Mouse (Mus musculus): ENCODE results near the gene Avpi1. TPM values are rescaled to one million over a fixed set of nuclear protein-coding genes. Genes with fewer than 3 reads are reported as not detected.

Gene Avpi1
- 49.0 and 53.6 TPM in 2 replicates for total RNA-seq (2014; rRNA removed)
- 35.9 and 38.2 TPM in 2 replicates for polyA plus RNA-seq (2012; rRNA removed)

DNA sequence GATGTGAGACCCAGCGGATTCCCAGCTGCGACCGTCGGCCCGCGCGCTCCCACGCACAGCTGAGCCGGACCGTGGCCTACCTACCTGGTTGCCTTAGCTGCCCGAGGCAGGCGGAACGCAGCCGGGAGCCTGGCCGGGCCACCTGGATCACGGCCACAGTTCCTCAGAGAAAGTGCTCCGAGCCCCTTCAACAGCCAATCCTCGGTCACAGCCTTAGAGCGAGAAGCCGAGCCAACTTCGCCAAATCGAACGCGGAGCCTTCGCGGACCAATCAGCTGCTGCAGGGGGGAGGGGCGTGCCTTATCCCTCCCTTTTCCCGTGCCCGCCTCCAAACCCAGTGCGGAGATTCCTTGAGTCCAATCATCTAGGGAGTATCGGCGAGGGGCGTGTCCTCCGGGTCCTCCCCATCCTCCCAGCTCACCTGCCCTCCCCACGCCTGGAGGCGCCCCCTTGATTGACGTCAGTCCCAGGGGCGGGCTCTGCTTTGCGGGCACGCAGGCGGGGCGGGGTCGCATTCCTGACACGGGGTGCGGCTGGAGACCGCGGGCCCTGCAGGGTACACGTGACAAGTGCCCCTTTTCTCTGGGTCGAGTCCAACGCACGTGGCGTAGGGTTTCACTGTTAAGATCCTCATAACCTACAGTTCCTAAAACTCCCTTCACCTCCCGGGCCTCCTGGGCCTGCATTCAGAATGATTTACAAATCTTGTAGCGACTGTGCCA lies at the start of gene Avpi1:
Gene Avpi1, minus strand, starts transcription at position 273 of the 722 bp plus-strand sequence.
- TF ChIP-seq POLR2A (IDR thresholded peaks at IDR 0.05; ENCODE audit: extremely low read depth, insufficient read depth, low read length) (peak; percentile 90), CTCF (IDR thresholded peaks at IDR 0.05; ENCODE audit: low read depth, low read length) (no peak)
- peaks cover 4% of the 10 kb centered on the region; the same call in 1 of the 2 replicates for H3K36me3 ChIP-seq (ENCODE audit: control insufficient read depth, insufficient read depth, low read length)
- H3K27ac ChIP-seq (replicated peaks; ENCODE audit: insufficient read depth, low read depth, low read length), result peak within 1 kb of the TSS; percentile 91
- peak within 1 kb of the TSS; percentile 56 for H3K4me3 ChIP-seq (ENCODE audit: insufficient read depth, low read depth, low read length)
- peak; percentile 97 for DNase-seq (ENCODE audit: extremely low read depth, low read depth, low spot score)
- H3K9ac ChIP-seq (ENCODE audit: low read depth, low read length), result peak within 1 kb of the TSS; percentile 80
- H3K27me3 ChIP-seq (ENCODE audit: control insufficient read depth, insufficient read depth, low read length), result no peaks in the 10 kb centered on the region
- H3K79me2 ChIP-seq (ENCODE audit: control insufficient read depth, insufficient read depth, low read length), result peaks cover 5% of the 10 kb centered on the region; the same call in 1 of the 2 replicates
- under 1% methylated on average over 54 of the region's 54 CpGs for WGBS
- H3K4me1 ChIP-seq (ENCODE audit: control insufficient read depth, insufficient read depth, low read length), result peaks cover 17% of the 10 kb centered on the region

DNA sequence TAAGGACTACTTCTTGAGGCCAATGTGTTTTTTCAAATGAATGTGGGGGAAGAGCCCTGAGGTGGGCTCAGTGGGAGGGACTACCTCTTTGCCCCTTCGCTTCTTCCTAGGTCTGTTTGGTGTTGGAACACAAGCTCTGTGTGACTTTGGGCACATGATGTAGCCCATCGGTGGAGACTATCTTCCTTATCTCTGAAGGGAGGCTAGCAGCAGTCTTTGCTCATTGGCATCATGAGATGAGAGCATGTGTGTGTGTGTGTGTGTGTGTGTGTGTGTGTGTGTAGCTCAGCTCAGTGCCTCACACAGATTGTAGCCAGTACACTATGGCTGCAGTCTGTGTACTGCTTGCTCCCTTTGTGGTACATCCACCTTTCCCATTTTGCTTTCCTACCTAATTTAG lies 48.6 kb upstream of the Avpi1 start:
- Histone ChIP-seq H3K27me3 (ENCODE audit: control insufficient read depth, insufficient read depth, low read length) (no peaks in the 10 kb centered on the region), H3K79me2 (ENCODE audit: control insufficient read depth, insufficient read depth, low read length) (peaks cover 4% of the 10 kb centered on the region; the same call in 1 of the 2 replicates), H3K4me1 (ENCODE audit: control insufficient read depth, insufficient read depth, low read length) (no peaks in the 10 kb centered on the region), H3K4me3 (ENCODE audit: insufficient read depth, low read depth, low read length) (no peak overlapping the region), H3K27ac (replicated peaks; ENCODE audit: insufficient read depth, low read depth, low read length) (no peak overlapping the region), H3K9ac (ENCODE audit: low read depth, low read length) (no peak overlapping the region), H3K36me3 (ENCODE audit: control insufficient read depth, insufficient read depth, low read length) (peaks cover 21% of the 10 kb centered on the region; the same call in 1 of the 2 replicates)
- WGBS, result 78% methylated on average over 2 of the region's 2 CpGs
- no peak for TF ChIP-seq CTCF (IDR thresholded peaks at IDR 0.05; ENCODE audit: low read depth, low read length)
- DNase-seq (ENCODE audit: extremely low read depth, low read depth, low spot score), result no peak

DNA sequence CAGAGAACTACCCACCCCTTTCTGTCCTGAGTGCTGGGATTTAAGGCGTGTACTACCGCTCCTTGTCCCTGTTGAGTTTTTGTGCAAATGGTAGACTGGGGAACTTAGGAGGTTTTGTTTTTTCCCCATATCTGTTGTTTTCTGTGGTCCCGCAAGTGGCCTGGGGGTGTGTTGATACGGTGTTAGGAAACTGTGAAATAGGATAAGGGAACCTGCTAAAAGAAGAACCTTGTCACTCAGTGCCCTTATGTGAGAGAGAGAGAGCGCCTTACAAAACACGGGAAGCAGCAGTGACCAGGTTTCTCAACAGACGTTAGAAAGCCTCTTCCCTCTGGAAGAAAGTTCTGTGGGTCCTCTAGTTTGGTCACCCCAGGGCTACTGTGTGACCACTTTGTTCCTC lies 48.0 kb upstream of the Avpi1 start:
- 91% methylated on average over 7 of the region's 7 CpGs for WGBS
- Histone ChIP-seq H3K79me2 (ENCODE audit: control insufficient read depth, insufficient read depth, low read length) (peaks cover 4% of the 10 kb centered on the region; the same call in 1 of the 2 replicates), H3K9ac (ENCODE audit: low read depth, low read length) (no peak overlapping the region), H3K27ac (replicated peaks; ENCODE audit: insufficient read depth, low read depth, low read length) (no peak overlapping the region), H3K36me3 (ENCODE audit: control insufficient read depth, insufficient read depth, low read length) (peaks cover 18% of the 10 kb centered on the region; the same call in 1 of the 2 replicates), H3K4me3 (ENCODE audit: insufficient read depth, low read depth, low read length) (no peak overlapping the region), H3K4me1 (ENCODE audit: control insufficient read depth, insufficient read depth, low read length) (no peaks in the 10 kb centered on the region), H3K27me3 (ENCODE audit: control insufficient read depth, insufficient read depth, low read length) (no peaks in the 10 kb centered on the region)
- TF ChIP-seq CTCF (IDR thresholded peaks at IDR 0.05; ENCODE audit: low read depth, low read length), result no peak
- no peak for TF ChIP-seq POLR2A (IDR thresholded peaks at IDR 0.05; ENCODE audit: extremely low read depth, insufficient read depth, low read length)
- DNase-seq (ENCODE audit: extremely low read depth, low read depth, low spot score), result no peak

DNA sequence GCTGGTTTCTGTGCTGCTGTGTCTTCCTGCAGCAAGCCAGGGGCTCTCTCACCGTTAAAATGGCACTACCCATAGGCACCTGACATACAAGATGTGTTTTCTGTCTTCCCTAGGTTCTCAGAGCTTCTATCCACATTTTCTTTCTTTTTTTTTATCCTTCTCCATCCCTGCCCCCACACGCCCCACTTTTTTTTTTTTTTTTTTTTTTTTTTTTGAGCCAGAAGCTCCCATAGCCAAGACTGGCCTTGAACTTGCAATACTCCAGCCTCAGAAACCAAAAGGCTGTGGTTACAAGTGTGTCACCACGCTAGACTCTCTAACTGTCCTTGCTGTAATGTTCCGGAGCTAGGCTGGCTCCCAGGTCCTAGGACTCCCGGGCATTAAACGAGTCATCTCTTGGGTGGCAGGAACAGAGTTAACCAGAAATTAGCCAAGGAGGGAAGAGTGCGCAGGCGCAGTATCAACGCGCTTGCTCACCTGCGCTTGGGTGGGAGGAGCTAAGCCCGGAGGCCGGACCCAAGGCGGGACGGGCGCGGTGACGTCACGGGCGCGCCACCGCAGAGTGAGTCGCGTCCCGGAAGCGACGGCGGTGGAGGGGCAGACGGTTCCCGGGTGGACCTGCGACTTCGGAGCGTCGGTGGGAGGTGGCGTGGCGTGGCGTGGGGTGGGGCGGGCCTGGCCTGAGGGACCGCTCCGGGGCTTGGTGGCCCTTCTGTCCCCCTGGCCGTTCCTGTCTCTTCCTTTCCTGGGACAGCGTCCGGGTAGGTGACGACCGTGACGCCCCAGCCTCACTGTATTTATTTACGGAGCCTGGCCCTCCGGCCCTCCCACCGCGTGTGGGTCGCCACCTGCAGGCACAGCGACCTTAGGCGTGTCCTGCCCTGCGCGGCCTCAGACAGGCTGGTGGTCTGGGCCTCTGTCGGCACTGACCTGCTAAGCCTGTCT lies 41.4 kb upstream of the Avpi1 start:
- peaks cover 7% of the 10 kb centered on the region for H3K4me1 ChIP-seq (ENCODE audit: control insufficient read depth, insufficient read depth, low read length)
- no peak for TF ChIP-seq CTCF (IDR thresholded peaks at IDR 0.05; ENCODE audit: low read depth, low read length)
- TF ChIP-seq POLR2A (IDR thresholded peaks at IDR 0.05; ENCODE audit: extremely low read depth, insufficient read depth, low read length), result peak; percentile 76
- H3K9ac ChIP-seq (ENCODE audit: low read depth, low read length), result peak overlapping the region; percentile 97
- peaks cover 17% of the 10 kb centered on the region for H3K79me2 ChIP-seq (ENCODE audit: control insufficient read depth, insufficient read depth, low read length)
- H3K27me3 ChIP-seq (ENCODE audit: control insufficient read depth, insufficient read depth, low read length), result no peaks in the 10 kb centered on the region
- H3K36me3 ChIP-seq (ENCODE audit: control insufficient read depth, insufficient read depth, low read length), result no peaks in the 10 kb centered on the region
- WGBS, result 2% methylated on average over 53 of the region's 56 CpGs
- peak overlapping the region; percentile 56 for H3K27ac ChIP-seq (replicated peaks; ENCODE audit: insufficient read depth, low read depth, low read length)
- H3K4me3 ChIP-seq (ENCODE audit: insufficient read depth, low read depth, low read length), result peak overlapping the region; percentile 98
- DNase-seq (ENCODE audit: extremely low read depth, low read depth, low spot score), result peak; percentile 81

DNA sequence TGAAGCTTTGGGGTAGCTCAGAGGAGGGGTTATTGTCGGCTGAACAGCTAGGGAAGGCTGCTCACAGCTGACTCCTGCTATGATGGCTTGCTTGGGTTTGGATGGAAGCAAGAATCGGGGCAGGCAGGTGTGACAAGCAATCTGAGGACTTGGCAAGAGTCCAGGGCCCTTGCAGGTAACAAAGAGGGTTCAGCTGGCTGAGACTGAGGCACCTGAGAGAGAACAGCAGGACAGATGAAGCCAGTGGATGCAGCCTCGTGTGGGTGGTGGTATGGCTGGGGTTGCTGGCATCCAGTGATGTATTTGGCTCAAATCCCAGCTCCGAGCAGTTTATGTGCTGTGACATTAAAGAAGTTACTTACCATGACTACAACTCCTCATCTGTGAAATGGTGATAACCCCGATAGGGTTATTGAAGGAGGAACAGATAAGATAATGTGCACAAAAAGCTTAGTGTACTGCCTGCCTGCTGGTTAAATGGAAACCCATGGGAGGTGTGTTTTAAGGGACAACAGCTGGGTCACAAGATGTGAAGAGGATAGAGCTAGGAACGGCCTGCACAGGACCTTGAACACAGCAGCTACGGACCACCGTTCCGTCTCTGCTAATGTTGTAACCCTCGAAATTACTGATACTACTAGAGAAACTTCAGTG lies 40.6 kb upstream of the Avpi1 start:
- 62% methylated on average over 10 of the region's 10 CpGs for WGBS
- H3K27me3 ChIP-seq (ENCODE audit: control insufficient read depth, insufficient read depth, low read length), result no peaks in the 10 kb centered on the region
- H3K36me3 ChIP-seq (ENCODE audit: control insufficient read depth, insufficient read depth, low read length), result no peaks in the 10 kb centered on the region
- TF ChIP-seq POLR2A (IDR thresholded peaks at IDR 0.05; ENCODE audit: extremely low read depth, insufficient read depth, low read length) (no peak), CTCF (IDR thresholded peaks at IDR 0.05; ENCODE audit: low read depth, low read length) (no peak)
- H3K4me3 ChIP-seq (ENCODE audit: insufficient read depth, low read depth, low read length), result no peak overlapping the region
- peaks cover 7% of the 10 kb centered on the region for H3K4me1 ChIP-seq (ENCODE audit: control insufficient read depth, insufficient read depth, low read length)
- no peak overlapping the region for H3K9ac ChIP-seq (ENCODE audit: low read depth, low read length)
- H3K27ac ChIP-seq (replicated peaks; ENCODE audit: insufficient read depth, low read depth, low read length), result no peak overlapping the region
- DNase-seq (ENCODE audit: extremely low read depth, low read depth, low spot score), result no peak
- H3K79me2 ChIP-seq (ENCODE audit: control insufficient read depth, insufficient read depth, low read length), result peaks cover 15% of the 10 kb centered on the region

Data from liver, adult 2 months (tissue).